Mouse (Mus musculus) forebrain, embryonic 16.5 days (tissue): Measurements from ENCODE around the gene Fip1l1. TPM values are rescaled to one million over a fixed set of nuclear protein-coding genes. Genes with fewer than 3 reads are reported as not detected.

Experiments used
- ATAC-seq: fragments of 200-750 bp; cut with Nextera tagmentation; 2 replicates; pipeline ENCODE4 v1.8.0; 2017; ENCODE audit warnings: mild to moderate bottlenecking, moderate library complexity
- H3K27ac ChIP-seq: fragments of 300-500 bp; sonication (generic); 2 replicates; pipeline ENCODE4 v1.5.1; 2014; ENCODE audit warnings: low read length, control low read depth
- H3K27me3 ChIP-seq: fragments of 300-500 bp; sonication (generic); replicated peaks from 2 replicates; pipeline ENCODE4 v1.6.1; 2014; ENCODE audit warnings: low read length; ENCODE audit not compliant: control insufficient read depth, insufficient read depth
- H3K36me3 ChIP-seq: fragments of 300-500 bp; sonication (generic); 2 replicates; pipeline ENCODE4 v1.6.1; 2014; ENCODE audit not compliant: control insufficient read depth, insufficient read depth
- H3K4me1 ChIP-seq: fragments of 300-500 bp; sonication (generic); replicated peaks from 2 replicates; pipeline ENCODE4 v1.6.1; 2014; ENCODE audit warnings: low read length; ENCODE audit not compliant: control insufficient read depth, insufficient read depth
- H3K4me2 ChIP-seq: fragments of 300-500 bp; sonication (generic); 2 replicates; pipeline ENCODE4 v1.6.1; 2014; ENCODE audit warnings: mild to moderate bottlenecking, low read length, control low read depth
- H3K4me3 ChIP-seq: fragments of 300-500 bp; sonication (generic); replicated peaks from 2 replicates; pipeline ENCODE4 v1.5.1; 2014; ENCODE audit warnings: mild to moderate bottlenecking, low read length, control low read depth
- H3K9ac ChIP-seq: fragments of 300-500 bp; sonication (generic); replicated peaks from 2 replicates; pipeline ENCODE4 v1.6.1; 2014; ENCODE audit warnings: low read depth, low read length, control low read depth
- H3K9me3 ChIP-seq: fragments of 300-500 bp; sonication (generic); 2 replicates; pipeline ENCODE4 v1.6.1; 2016; ENCODE audit warnings: low read length; ENCODE audit not compliant: control insufficient read depth
- WGBS: fragments of 180-500 bp; shearing (Covaris S2); extraction: QIAGEN DNeasy Blood & Tissue Kit; methylation state at CpG from one replicate; pipeline ENCODE4 v1.1.7; 2014; 5-methylcytosine and 5-hydroxymethylcytosine counted together
- polyA plus RNA-seq: library from polyadenylated mRNA; unstranded; fragments of >200 nt; fragmentation: Nextera tagmentation; extraction: Ambion mirVana; gene quantifications from 2 replicates; pipeline ENCODE4 v1.2.1, GENCODE M21; 2015

Fip1l1 gene
- polyA plus RNA-seq, 1 experiment from 2014 or later = 87.1 TPM

DNA sequence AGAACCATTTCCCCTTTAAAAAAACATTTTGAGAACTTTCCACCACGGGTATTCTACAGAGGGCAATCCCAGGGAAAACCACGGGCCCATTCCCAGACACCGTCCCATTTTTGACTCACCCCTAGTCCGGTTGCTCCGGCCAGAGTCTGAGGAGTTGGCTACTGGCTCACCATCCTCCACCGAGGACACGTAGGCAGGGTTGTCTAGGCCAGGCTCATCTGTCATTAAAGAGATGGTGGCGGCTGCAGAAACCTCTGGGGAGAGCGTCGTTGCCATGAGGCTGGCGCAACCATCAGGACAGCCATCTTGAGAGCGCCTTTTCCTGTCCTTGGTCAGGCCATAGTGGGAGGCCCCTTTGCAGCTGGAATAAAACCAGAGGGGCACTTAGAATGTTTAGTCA, 92.8 kb downstream of the Fip1l1 start:
- Histone ChIP-seq H3K36me3 (no peaks in the 10 kb centered on the region), H3K9me3 (no peaks in the 10 kb centered on the region), H3K4me1 (no peaks in the 10 kb centered on the region), H3K9ac (no peak overlapping the region), H3K4me3 (no peak overlapping the region), H3K27ac (no peak overlapping the region), H3K27me3 (no peaks in the 10 kb centered on the region), H3K4me2 (no peak overlapping the region)
- 93% methylated on average over 12 of the region's 12 CpGs for WGBS
- no peak for ATAC-seq

DNA sequence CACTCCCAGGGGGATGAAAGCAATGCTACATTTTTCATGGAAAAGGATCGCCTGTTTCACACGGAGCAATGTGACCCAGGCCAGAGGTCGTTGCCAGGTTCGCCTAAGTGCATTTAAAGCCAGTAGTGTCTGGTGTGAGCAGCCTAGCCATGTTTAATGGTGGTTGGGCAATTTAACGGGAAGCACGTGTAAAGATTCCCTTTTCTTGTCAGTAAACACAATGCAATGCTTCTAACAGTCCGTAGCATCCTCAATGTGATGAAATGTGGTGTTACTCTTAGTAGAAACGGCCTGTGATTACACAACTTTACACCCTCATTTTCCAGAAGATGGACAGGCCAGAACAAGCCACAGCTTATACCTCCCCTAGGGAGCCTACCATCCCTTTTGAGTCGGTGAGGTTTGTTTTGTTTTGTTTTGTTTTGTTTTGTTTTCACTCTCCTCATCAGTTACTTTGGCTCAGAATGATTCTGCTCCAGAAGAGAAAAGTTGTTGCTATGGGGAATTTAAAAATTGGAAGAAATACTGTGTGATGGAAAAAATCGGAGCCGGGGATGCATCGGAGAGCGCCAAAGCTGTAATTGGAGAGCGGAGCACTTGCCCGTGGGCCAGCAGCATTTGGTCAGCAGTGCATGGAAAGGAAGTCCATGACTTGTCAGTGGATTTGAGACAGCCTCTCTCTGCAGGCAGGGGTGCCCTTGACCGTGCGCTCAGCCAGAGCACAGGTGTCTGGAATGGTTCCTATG, 97.3 kb downstream of the Fip1l1 start:
- Histone ChIP-seq H3K9ac (no peak overlapping the region), H3K4me1 (no peaks in the 10 kb centered on the region), H3K36me3 (no peaks in the 10 kb centered on the region), H3K4me3 (no peak overlapping the region), H3K27ac (no peak overlapping the region), H3K9me3 (no peaks in the 10 kb centered on the region), H3K27me3 (no peaks in the 10 kb centered on the region), H3K4me2 (no peak overlapping the region)
- 61% methylated on average over 17 of the region's 17 CpGs for WGBS
- no peak for ATAC-seq

DNA sequence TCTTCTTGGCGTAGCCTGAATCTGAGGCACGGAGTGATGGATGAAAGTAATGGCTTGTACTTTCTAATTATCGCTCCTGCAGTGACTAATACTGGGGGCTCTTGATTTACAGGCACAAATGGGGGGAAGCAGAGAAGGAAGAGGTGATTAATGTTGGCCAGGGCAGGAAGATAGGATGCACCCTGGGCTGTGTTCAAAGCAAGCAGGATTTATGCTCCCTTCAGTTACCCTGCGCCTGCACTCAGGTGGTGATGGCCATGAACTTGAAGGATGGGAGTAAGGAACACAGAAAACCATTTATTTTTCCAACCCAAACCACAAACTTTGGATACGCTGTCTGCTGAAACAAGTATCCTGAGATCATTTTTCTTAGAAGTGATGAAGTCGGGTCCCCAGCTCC, 98.2 kb downstream of the Fip1l1 start:
- no peaks in the 10 kb centered on the region for H3K9me3 ChIP-seq
- 80% methylated on average over 6 of the region's 6 CpGs for WGBS
- no peak for ATAC-seq

DNA sequence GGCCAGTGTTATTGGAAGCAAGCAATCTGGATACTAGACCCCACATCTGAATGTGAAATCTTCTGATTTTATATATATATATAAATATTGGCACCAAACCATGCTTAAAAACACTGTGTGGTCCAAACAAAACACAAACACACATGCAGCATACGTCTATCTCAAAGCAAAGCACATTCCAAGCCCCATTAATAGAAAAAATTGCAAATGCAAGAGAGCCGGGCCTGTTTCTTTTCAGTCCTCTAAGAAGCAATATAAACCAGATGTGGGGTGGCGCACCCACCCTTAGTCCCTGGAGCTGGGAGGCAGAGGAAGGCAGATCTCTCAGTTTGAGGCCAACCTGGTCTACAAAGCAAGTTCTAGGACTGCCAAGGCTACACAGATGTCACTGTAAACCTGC, 99.1 kb downstream of the Fip1l1 start:
- WGBS = 72% methylated on average over 3 of the region's 3 CpGs
- Histone ChIP-seq H3K4me3 (no peak overlapping the region), H3K27me3 (no peaks in the 10 kb centered on the region), H3K4me1 (no peaks in the 10 kb centered on the region), H3K27ac (no peak overlapping the region), H3K4me2 (no peak overlapping the region), H3K9ac (no peak overlapping the region), H3K9me3 (no peaks in the 10 kb centered on the region), H3K36me3 (no peaks in the 10 kb centered on the region)
- no peak for ATAC-seq

More for the DNA sequence above, 98.2 kb downstream of the Fip1l1 start:
- no peaks in the 10 kb centered on the region for H3K27me3 ChIP-seq
- no peaks in the 10 kb centered on the region for H3K4me1 ChIP-seq
- H3K4me3 ChIP-seq = no peak overlapping the region
- no peaks in the 10 kb centered on the region for H3K36me3 ChIP-seq
- no peak overlapping the region for H3K27ac ChIP-seq
- no peak overlapping the region for H3K4me2 ChIP-seq
- H3K9ac ChIP-seq = no peak overlapping the region

DNA sequence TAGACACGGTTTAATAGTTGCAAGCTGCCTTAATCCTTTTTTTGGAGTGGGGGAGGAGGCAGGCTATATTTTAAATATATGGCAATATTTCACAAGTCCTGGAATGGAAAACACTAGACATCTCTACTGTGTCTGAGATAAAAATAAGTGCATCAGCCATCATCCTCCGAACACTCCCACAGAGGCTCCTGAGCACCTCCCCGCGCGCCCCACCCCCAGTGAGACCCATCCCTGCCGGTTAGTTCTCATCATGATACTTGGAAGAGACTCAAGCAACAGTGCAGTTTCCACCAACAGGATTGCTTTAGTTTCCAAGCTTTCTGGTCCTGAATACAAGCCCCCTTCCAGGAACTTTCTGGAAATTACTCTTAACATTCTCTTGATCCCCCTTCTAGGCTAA, 104.3 kb downstream of the Fip1l1 start:
- Histone ChIP-seq H3K9me3 (no peaks in the 10 kb centered on the region), H3K27me3 (no peaks in the 10 kb centered on the region), H3K27ac (no peak overlapping the region), H3K4me2 (no peak overlapping the region), H3K9ac (no peak overlapping the region), H3K4me1 (no peaks in the 10 kb centered on the region), H3K36me3 (no peaks in the 10 kb centered on the region), H3K4me3 (no peak overlapping the region)
- no peak for ATAC-seq
- WGBS = 92% methylated on average over 6 of the region's 6 CpGs

DNA sequence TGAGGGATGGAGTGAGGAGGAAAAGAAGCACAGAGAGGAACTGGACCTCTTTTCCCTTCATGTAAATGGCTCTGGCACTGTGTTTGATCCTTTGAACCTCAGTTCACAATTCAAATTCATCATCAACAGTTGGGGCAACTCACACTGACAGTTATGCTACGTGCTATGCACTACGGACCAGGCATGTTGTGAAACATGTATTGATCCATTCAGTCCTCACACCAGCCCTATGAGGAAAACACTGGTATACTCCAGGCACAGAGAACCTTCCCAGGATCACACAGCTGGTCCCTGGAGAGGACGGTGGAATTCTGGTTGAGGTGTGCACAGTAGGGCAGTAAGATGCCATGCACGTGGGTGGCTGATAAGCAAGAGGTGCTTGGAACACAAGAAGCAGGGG, 105.3 kb downstream of the Fip1l1 start:
- no peak for ATAC-seq
- WGBS = 86% methylated on average over 4 of the region's 4 CpGs

DNA sequence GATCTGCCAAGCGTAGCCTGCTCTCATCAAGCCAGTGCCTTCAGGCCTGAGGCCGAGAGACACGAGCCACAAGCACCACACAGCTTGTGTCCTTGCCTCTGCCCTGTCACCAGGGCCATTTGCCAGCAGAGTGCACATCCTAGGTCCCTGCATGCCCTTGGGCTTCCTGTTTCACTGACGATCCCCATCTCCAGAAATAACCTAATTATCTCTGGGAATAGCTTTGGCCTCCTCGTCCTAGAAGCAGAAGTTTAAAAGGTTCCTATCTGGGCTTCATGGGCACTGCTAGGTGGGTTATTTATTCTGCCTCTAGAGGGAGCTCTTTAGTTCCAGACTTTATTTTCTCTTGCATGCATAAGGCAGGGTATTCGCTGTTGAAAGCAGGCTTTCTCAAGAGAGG, 105.8 kb downstream of the Fip1l1 start:
- Histone ChIP-seq H3K9me3 (no peaks in the 10 kb centered on the region), H3K4me2 (no peak overlapping the region), H3K36me3 (no peaks in the 10 kb centered on the region), H3K9ac (no peak overlapping the region), H3K27ac (no peak overlapping the region), H3K27me3 (no peaks in the 10 kb centered on the region), H3K4me3 (no peak overlapping the region), H3K4me1 (no peaks in the 10 kb centered on the region)
- no peak for ATAC-seq
- 56% methylated on average over 6 of the region's 6 CpGs for WGBS

More for the DNA sequence above, 105.3 kb downstream of the Fip1l1 start:
- H3K27ac ChIP-seq = no peak overlapping the region
- H3K4me2 ChIP-seq = no peak overlapping the region
- H3K4me3 ChIP-seq = no peak overlapping the region
- no peaks in the 10 kb centered on the region for H3K36me3 ChIP-seq
- no peaks in the 10 kb centered on the region for H3K4me1 ChIP-seq
- H3K27me3 ChIP-seq = no peaks in the 10 kb centered on the region
- H3K9ac ChIP-seq = no peak overlapping the region
- no peaks in the 10 kb centered on the region for H3K9me3 ChIP-seq

DNA sequence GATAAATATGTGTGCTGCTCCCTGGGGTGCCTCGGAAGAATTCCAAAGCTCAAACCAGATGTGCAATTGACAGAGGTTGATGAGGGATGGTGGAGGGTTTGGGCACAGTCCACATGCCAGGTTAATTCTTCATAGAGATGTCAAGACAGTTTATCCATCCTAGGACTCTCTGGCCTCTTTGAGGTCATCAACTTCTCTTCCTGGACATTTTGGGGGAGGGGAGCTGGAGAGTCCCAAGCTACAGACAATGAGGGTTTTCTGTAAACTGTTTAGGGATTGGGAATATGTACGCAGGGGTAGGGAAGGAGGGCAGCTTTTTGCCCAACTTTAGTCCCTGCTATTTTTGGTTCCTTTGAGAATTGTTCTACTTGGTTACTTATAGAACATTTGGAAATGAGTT, 107.0 kb downstream of the Fip1l1 start:
- H3K9me3 ChIP-seq = no peaks in the 10 kb centered on the region
- no peak overlapping the region for H3K9ac ChIP-seq
- H3K36me3 ChIP-seq = no peaks in the 10 kb centered on the region
- no peak overlapping the region for H3K4me2 ChIP-seq
- H3K27ac ChIP-seq = no peak overlapping the region
- WGBS = 82% methylated on average over 2 of the region's 2 CpGs
- no peak overlapping the region for H3K4me3 ChIP-seq
- no peak for ATAC-seq
- H3K27me3 ChIP-seq = no peaks in the 10 kb centered on the region
- H3K4me1 ChIP-seq = no peaks in the 10 kb centered on the region

DNA sequence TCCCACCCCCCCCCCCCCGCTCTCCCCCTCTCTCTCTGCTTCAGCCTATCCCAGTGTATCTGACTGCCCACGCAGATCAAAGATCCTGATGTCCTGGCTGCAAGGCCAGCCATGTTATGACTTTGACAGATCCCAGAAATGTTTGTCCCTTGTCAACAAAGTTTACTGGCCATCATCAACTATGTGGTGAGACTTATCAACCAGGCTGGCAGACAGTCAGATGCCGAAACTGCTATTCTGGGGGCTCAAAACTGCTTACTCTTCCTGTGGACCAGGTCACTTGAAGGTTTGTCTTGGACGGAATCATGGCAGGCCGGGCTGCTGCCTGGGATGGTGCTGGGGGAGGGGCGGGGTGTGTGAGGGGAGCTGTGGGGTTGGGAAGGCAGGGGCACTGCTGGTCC, 112.3 kb downstream of the Fip1l1 start:
- 71% methylated on average over 5 of the region's 6 CpGs for WGBS

DNA sequence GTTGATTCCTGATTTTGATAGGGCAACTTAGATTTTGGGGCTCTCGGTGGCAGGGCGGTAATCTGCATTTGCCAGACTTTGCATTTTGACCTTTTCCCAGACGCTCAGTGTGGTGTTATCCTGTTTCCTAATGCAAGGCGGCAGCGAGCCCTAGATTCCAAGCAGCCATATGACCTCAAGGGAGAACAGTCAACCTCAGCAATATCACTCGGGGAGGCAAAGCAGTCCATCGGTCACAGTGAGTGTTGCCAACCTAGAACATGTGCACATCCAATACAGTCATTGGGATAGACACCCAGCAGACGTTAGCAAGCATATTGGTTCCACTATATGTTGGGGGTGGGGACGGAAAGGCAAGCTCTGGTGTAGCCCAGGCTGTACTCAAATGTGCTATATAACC, 113.0 kb downstream of the Fip1l1 start:
- Histone ChIP-seq H3K27me3 (no peaks in the 10 kb centered on the region), H3K9me3 (no peaks in the 10 kb centered on the region), H3K27ac (no peak overlapping the region), H3K36me3 (no peaks in the 10 kb centered on the region), H3K4me2 (no peak overlapping the region), H3K4me1 (0 out of 2 replicates have a peak, but pooled peaks cover 3% of the 10 kb centered on the region), H3K9ac (no peak overlapping the region), H3K4me3 (no peak overlapping the region)
- ATAC-seq = no peak
- 86% methylated on average over 9 of the region's 9 CpGs for WGBS

More for the DNA sequence above, 112.3 kb downstream of the Fip1l1 start:
- H3K9ac ChIP-seq = no peak overlapping the region
- no peaks in the 10 kb centered on the region for H3K9me3 ChIP-seq
- H3K27me3 ChIP-seq = no peaks in the 10 kb centered on the region
- H3K27ac ChIP-seq = no peak overlapping the region
- no peaks in the 10 kb centered on the region for H3K36me3 ChIP-seq
- H3K4me1 ChIP-seq = 0 out of 2 replicates have a peak, but pooled peaks cover 3% of the 10 kb centered on the region
- no peak overlapping the region for H3K4me3 ChIP-seq
- H3K4me2 ChIP-seq = no peak overlapping the region
- no peak for ATAC-seq
